ENCODE assay signal across 8 mouse cellular contexts in genomic region chr14:60485889-60486274, GRCm38 (mm10).
DNase-seq lines count a peak whose midpoint lies in the region; ATAC-seq and TF ChIP-seq lines count a peak whose summit lies in the region.

No protein-coding gene starts in this region.

- peak; percentile 26 for DNase-seq in kidney, adult 2 months
- DNase-seq in kidney, adult 8-10 months, result no peak
- peak; percentile 71 for DNase-seq in brain, adult 2 months (ENCODE audit: low read depth, low spot score)
- DNase-seq in forebrain, postnatal 0 days, result no peak
- no peak for DNase-seq in liver, embryonic 11.5 days (ENCODE audit: low spot score)
- peak; percentile 34 for DNase-seq in yolk sac, embryonic 10.5 days (ENCODE audit: low spot score)
- no peak for DNase-seq in urinary bladder, postnatal 10 days (ENCODE audit: low spot score)

- no peak for TF ChIP-seq POLR2A in kidney, adult 2 months (IDR thresholded peaks at IDR 0.05; ENCODE audit: low read depth, low read length)

- peak overlapping the region; percentile 21; the same call in 1 of the 2 replicates for H3K4me3 ChIP-seq in kidney, adult 2 months (ENCODE audit: insufficient read depth, low read depth, low read length)
- peak overlapping the region; percentile 40 for H3K4me3 ChIP-seq in forebrain, postnatal 0 days (ENCODE audit: low read depth, low read length)
- peak overlapping the region; percentile 34 for H3K4me3 ChIP-seq in liver, embryonic 11.5 days (ENCODE audit: low read depth, low read length)

- peak overlapping the region; percentile 82 for H3K4me2 ChIP-seq in forebrain, postnatal 0 days (ENCODE audit: low read depth)
- peak overlapping the region; percentile 66 for H3K4me2 ChIP-seq in liver, embryonic 11.5 days

- no peak overlapping the region; the same call in 1 of the 2 replicates for H3K27ac ChIP-seq in kidney, adult 2 months (ENCODE audit: insufficient read depth, low read depth, low read length)
- no peak overlapping the region for H3K27ac ChIP-seq in forebrain, postnatal 0 days (ENCODE audit: low read depth, low read length)
- no peak overlapping the region for H3K27ac ChIP-seq in liver, embryonic 11.5 days (ENCODE audit: low read depth, low read length)

- TF ChIP-seq CTCF in kidney, adult 2 months (conservative IDR thresholded peaks at IDR 0.05; ENCODE audit: insufficient read depth, insufficient read length, low read depth, low read length), result no peak; the same call in 1 of the 2 replicates
- TF ChIP-seq CTCF in forebrain, postnatal 0 days (IDR thresholded peaks at IDR 0.05; ENCODE audit: low read depth), result peak; percentile 57

- no peaks in the 10 kb centered on the region for H3K36me3 ChIP-seq in kidney, adult 2 months (ENCODE audit: control insufficient read depth, insufficient read depth, low read length)
- H3K36me3 ChIP-seq in forebrain, postnatal 0 days (ENCODE audit: insufficient read depth), result no peaks in the 10 kb centered on the region
- H3K36me3 ChIP-seq in liver, embryonic 11.5 days (ENCODE audit: control insufficient read depth, insufficient read depth, low read length), result no peaks in the 10 kb centered on the region

- H3K4me1 ChIP-seq in kidney, adult 2 months (ENCODE audit: control insufficient read depth, insufficient read depth, low read length), result no peaks in the 10 kb centered on the region; the same call in 1 of the 2 replicates
- H3K4me1 ChIP-seq in forebrain, postnatal 0 days (ENCODE audit: insufficient read depth), result peaks cover 11% of the 10 kb centered on the region
- H3K4me1 ChIP-seq in liver, embryonic 11.5 days (replicated peaks; ENCODE audit: control insufficient read depth, insufficient read depth, low read length), result no peaks in the 10 kb centered on the region

- no peak overlapping the region for H3K9ac ChIP-seq in forebrain, postnatal 0 days
- H3K9ac ChIP-seq in liver, embryonic 11.5 days (ENCODE audit: low read depth, low read length), result no peak overlapping the region

- no peaks in the 10 kb centered on the region for H3K27me3 ChIP-seq in kidney, adult 2 months (replicated peaks; ENCODE audit: control insufficient read depth, insufficient read depth, low read length)
- no peaks in the 10 kb centered on the region for H3K27me3 ChIP-seq in forebrain, postnatal 0 days (ENCODE audit: insufficient read depth, low read length)
- peaks cover 24% of the 10 kb centered on the region for H3K27me3 ChIP-seq in liver, embryonic 11.5 days (replicated peaks; ENCODE audit: control insufficient read depth, insufficient read depth, low read length)

- peak; percentile 88 for ATAC-seq in forebrain, postnatal 0 days
- no peak for ATAC-seq in liver, embryonic 11.5 days (replicated peaks; ENCODE audit: low FRiP score)
- no peak for ATAC-seq in CD4-positive, CD25-positive, alpha-beta regulatory T cell, adult 4 months

- 2% methylated on average over 5 of the region's 5 CpGs for WGBS in kidney, adult 2 months
- 4% methylated on average over 5 of the region's 5 CpGs for WGBS in forebrain, postnatal 0 days
- 5% methylated on average over 5 of the region's 5 CpGs for WGBS in liver, embryonic 11.5 days

- H3K9me3 ChIP-seq in forebrain, postnatal 0 days (ENCODE audit: low read length), result no peaks in the 10 kb centered on the region
- H3K9me3 ChIP-seq in liver, embryonic 11.5 days (ENCODE audit: control insufficient read depth, low read length), result no peaks in the 10 kb centered on the region

Comparison
In these comparisons a context has a peak if more than half of its experiments do, and no peak if none do; other contexts are left out.
1. DNase-seq: peak in kidney, adult 2 months (single experiment), brain, adult 2 months (single experiment) and yolk sac, embryonic 10.5 days (single experiment); none in kidney, adult 8-10 months (0 of 2), forebrain, postnatal 0 days (single experiment), liver, embryonic 11.5 days (single experiment) and urinary bladder, postnatal 10 days (single experiment).
2. Peak in every context shown above with its lines, with median percentiles within 50 percentile points of each other: H3K4me3 ChIP-seq.